7 mouse cellular contexts compared by ENCODE assay signal in the genomic region with DNA sequence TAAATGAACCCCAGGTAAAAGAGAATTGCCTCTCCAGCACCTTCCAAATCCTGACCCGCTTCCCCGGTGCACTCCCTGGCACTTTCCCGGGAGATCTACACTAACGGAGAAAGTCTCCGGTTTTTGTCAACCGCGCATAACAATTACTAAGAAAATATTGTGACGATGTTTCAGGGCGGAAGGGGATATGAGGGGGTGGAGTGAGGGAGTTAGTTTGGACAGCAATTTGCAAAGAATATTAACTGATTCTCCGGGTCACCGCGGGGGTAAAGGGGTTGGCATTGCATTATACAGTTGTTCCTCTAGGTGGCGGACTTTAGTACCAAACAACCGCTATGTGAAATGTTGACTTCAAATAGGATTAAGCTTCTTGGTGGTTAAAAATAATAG. TPM values are rescaled to one million over a fixed set of nuclear protein-coding genes. Genes with fewer than 3 reads are reported as not detected.
DNase-seq lines count a peak whose midpoint lies in the region; ATAC-seq and TF ChIP-seq lines count a peak whose summit lies in the region.

No protein-coding gene starts in this region.

- peak overlapping the region; percentile 47 for H3K4me2 ChIP-seq in lung, embryonic 14.5 days
- H3K4me2 ChIP-seq in heart, postnatal 0 days (ENCODE audit: low read depth, low read length): peak overlapping the region; percentile 59
- peak overlapping the region; percentile 18 for H3K4me2 ChIP-seq in liver, embryonic 12.5 days
- H3K4me2 ChIP-seq in stomach, embryonic 16.5 days (ENCODE audit: low read depth, low read length): peak overlapping the region; percentile 48

- intact Hi-C loops in gastrocnemius, postnatal 14 days (cut with DNase I; ENCODE audit: low total_unique reads): no loop called here

- ATAC-seq in lung, embryonic 14.5 days (ENCODE audit: insufficient read depth): no peak
- ATAC-seq in heart, postnatal 0 days (ENCODE audit: insufficient read depth, low read depth): no peak
- no peak for ATAC-seq in liver, embryonic 12.5 days
- no peak for ATAC-seq in stomach, embryonic 16.5 days (ENCODE audit: insufficient read depth, low FRiP score)

- no peak overlapping the region for H3K9ac ChIP-seq in lung, embryonic 14.5 days
- H3K9ac ChIP-seq in heart, postnatal 0 days (replicated peaks; ENCODE audit: low read depth, low read length): no peak overlapping the region
- no peak overlapping the region for H3K9ac ChIP-seq in liver, embryonic 12.5 days
- no peak overlapping the region for H3K9ac ChIP-seq in stomach, embryonic 16.5 days (ENCODE audit: low read length)

- H3K27ac ChIP-seq in lung, embryonic 14.5 days (ENCODE audit: low read depth): no peak overlapping the region
- no peak overlapping the region for H3K27ac ChIP-seq in brown adipose tissue, adult 24 weeks (replicated peaks; ENCODE audit: low read depth, low read length)
- H3K27ac ChIP-seq in heart, postnatal 0 days (ENCODE audit: low read depth): no peak overlapping the region
- no peak overlapping the region for H3K27ac ChIP-seq in liver, embryonic 12.5 days
- H3K27ac ChIP-seq in stomach, embryonic 16.5 days (ENCODE audit: low read length): no peak overlapping the region

- WGBS in lung, embryonic 14.5 days: under 1% methylated on average over 14 of the region's 14 CpGs
- WGBS in heart, postnatal 0 days: under 1% methylated on average over 14 of the region's 14 CpGs
- 2% methylated on average over 14 of the region's 14 CpGs for WGBS in liver, embryonic 12.5 days (ENCODE audit: insufficient replicate concordance)
- under 1% methylated on average over 14 of the region's 14 CpGs for WGBS in stomach, embryonic 16.5 days

- H3K27me3 ChIP-seq in lung, embryonic 14.5 days (ENCODE audit: insufficient read depth, low read length): peaks cover 88% of the 10 kb centered on the region
- peaks cover 75% of the 10 kb centered on the region for H3K27me3 ChIP-seq in heart, postnatal 0 days (ENCODE audit: control insufficient read depth, insufficient read depth, low read length)
- peaks cover 75% of the 10 kb centered on the region for H3K27me3 ChIP-seq in liver, embryonic 12.5 days (replicated peaks)
- peaks cover 71% of the 10 kb centered on the region for H3K27me3 ChIP-seq in stomach, embryonic 16.5 days (ENCODE audit: control insufficient read depth, insufficient read depth, low read length)

- H3K9me3 ChIP-seq in lung, embryonic 14.5 days (ENCODE audit: low read depth, low read length): no peaks in the 10 kb centered on the region
- no peaks in the 10 kb centered on the region for H3K9me3 ChIP-seq in heart, postnatal 0 days (replicated peaks; ENCODE audit: control insufficient read depth, low read length)
- H3K9me3 ChIP-seq in liver, embryonic 12.5 days (replicated peaks): no peaks in the 10 kb centered on the region
- no peaks in the 10 kb centered on the region for H3K9me3 ChIP-seq in stomach, embryonic 16.5 days (replicated peaks; ENCODE audit: control insufficient read depth, low read length)

- peak; percentile 65 for TF ChIP-seq CTCF in lung, embryonic 14.5 days (IDR thresholded peaks at IDR 0.05; ENCODE audit: low read depth)
- peak; percentile 47 for TF ChIP-seq CTCF in heart, postnatal 0 days (IDR thresholded peaks at IDR 0.05; ENCODE audit: low read depth)

- H3K36me3 ChIP-seq in lung, embryonic 14.5 days (ENCODE audit: insufficient read depth): no peaks in the 10 kb centered on the region
- no peaks in the 10 kb centered on the region for H3K36me3 ChIP-seq in heart, postnatal 0 days (replicated peaks; ENCODE audit: control insufficient read depth, insufficient read depth, low read length)
- H3K36me3 ChIP-seq in liver, embryonic 12.5 days: no peaks in the 10 kb centered on the region
- H3K36me3 ChIP-seq in stomach, embryonic 16.5 days (ENCODE audit: control insufficient read depth, insufficient read depth, low read length): no peaks in the 10 kb centered on the region

- peak overlapping the region; percentile 20; the same call in 1 of the 2 replicates for H3K4me3 ChIP-seq in lung, embryonic 14.5 days (ENCODE audit: low read depth, low read length)
- H3K4me3 ChIP-seq in brown adipose tissue, adult 24 weeks (ENCODE audit: insufficient read depth, low read depth, low read length): peak overlapping the region; percentile 27; the same call in 1 of the 2 replicates
- peak overlapping the region; percentile 43 for H3K4me3 ChIP-seq in heart, postnatal 0 days (ENCODE audit: low read depth, low read length)
- no peak overlapping the region; the same call in 1 of the 2 replicates for H3K4me3 ChIP-seq in liver, embryonic 12.5 days
- H3K4me3 ChIP-seq in stomach, embryonic 16.5 days (replicated peaks; ENCODE audit: low read length): peak overlapping the region; percentile 38

- no peaks in the 10 kb centered on the region for H3K4me1 ChIP-seq in lung, embryonic 14.5 days (ENCODE audit: insufficient read depth)
- no peaks in the 10 kb centered on the region for H3K4me1 ChIP-seq in brown adipose tissue, adult 24 weeks (ENCODE audit: control insufficient read depth, insufficient read depth, insufficient read length, low read length)
- no peaks in the 10 kb centered on the region for H3K4me1 ChIP-seq in heart, postnatal 0 days (ENCODE audit: control insufficient read depth, insufficient read depth)
- H3K4me1 ChIP-seq in liver, embryonic 12.5 days: no peaks in the 10 kb centered on the region
- H3K4me1 ChIP-seq in stomach, embryonic 16.5 days (ENCODE audit: control insufficient read depth, insufficient read depth, low read length): no peaks in the 10 kb centered on the region

- peak; percentile 71 for DNase-seq in lung, embryonic 14.5 days
- no peak for DNase-seq in lung, postnatal 4 days
- DNase-seq in heart, postnatal 0 days (ENCODE audit: low spot score): no peak
- DNase-seq in gastrocnemius, postnatal 14 days: no peak

- TF ChIP-seq EP300 in heart, postnatal 0 days (IDR thresholded peaks at IDR 0.05; ENCODE audit: low read depth): no peak

RNA-seq across cellular contexts. Expression of a gene that starts 7.9 kb away (rescaled TPM):
- polyA plus RNA-seq in lung, embryonic 14.5 days (2014; fragmentation: Nextera tagmentation; extraction: Ambion mirVana): 0.09 TPM in 1 of 2 replicates, not detected in the other
- not detected in 2 replicates for polyA plus RNA-seq in brown adipose tissue, adult 24 weeks (2012; ENCODE audit: insufficient read depth, insufficient read length, missing spikeins)
- not detected in 2 replicates for total RNA-seq in heart, postnatal 0 days (2014; rRNA removed; ENCODE audit: low replicate concordance)
- polyA plus RNA-seq in heart, postnatal 0 days (2015; fragmentation: Nextera tagmentation; extraction: Ambion mirVana): not detected in 2 replicates
- polyA plus RNA-seq in liver, embryonic 12.5 days (2016; fragmentation: Nextera tagmentation; extraction: Ambion mirVana): 0.06 TPM in 1 of 2 replicates, not detected in the other
- 0.10 TPM in 1 of 2 replicates, not detected in the other for polyA plus RNA-seq in stomach, embryonic 16.5 days (2015; fragmentation: Nextera tagmentation; extraction: Ambion mirVana)
- not detected for total RNA-seq in gastrocnemius, postnatal 14 days (2021)

RNA-seq across cellular contexts. Expression of a gene that starts 10.4 kb away (rescaled TPM):
- polyA plus RNA-seq in lung, embryonic 14.5 days (2014; fragmentation: Nextera tagmentation; extraction: Ambion mirVana): not detected in 2 replicates
- polyA plus RNA-seq in brown adipose tissue, adult 24 weeks (2012; ENCODE audit: insufficient read depth, insufficient read length, missing spikeins): not detected in 2 replicates
- total RNA-seq in heart, postnatal 0 days (2014; rRNA removed; ENCODE audit: low replicate concordance): not detected in 2 replicates
- not detected in 2 replicates for polyA plus RNA-seq in heart, postnatal 0 days (2015; fragmentation: Nextera tagmentation; extraction: Ambion mirVana)
- polyA plus RNA-seq in liver, embryonic 12.5 days (2016; fragmentation: Nextera tagmentation; extraction: Ambion mirVana): not detected in 2 replicates
- polyA plus RNA-seq in stomach, embryonic 16.5 days (2015; fragmentation: Nextera tagmentation; extraction: Ambion mirVana): not detected in 2 replicates
- total RNA-seq in gastrocnemius, postnatal 14 days (2021): not detected
